Mouse (Mus musculus): ENCODE results near the gene Tmem236.

DNA sequence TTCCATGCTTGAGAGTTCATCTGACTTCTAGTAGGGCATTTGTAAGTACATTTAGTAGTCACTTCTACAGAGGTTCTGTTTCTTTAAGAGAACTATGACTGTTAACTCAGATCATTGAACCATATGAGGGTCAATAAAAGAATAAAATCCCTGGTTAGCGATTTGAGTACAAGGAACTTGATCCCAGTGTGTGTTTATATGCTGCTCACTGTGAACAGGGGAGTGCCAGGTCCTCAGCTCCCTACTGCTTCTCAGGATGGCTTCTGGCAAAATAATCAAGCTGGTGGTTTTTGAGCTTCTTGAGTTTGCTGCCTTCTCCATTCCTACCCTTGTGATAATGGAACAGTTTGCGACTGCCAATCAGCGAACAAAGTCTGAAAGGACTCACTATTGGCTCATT, at the start of gene Tmem236:
- TF ChIP-seq POLR2A (IDR thresholded peaks at IDR 0.05; ENCODE audit: borderline replicate concordance, insufficient read depth, low read length) (no peak), CTCF (IDR thresholded peaks at IDR 0.05; ENCODE audit: borderline replicate concordance, insufficient read depth, low read depth, low read length) (no peak)
